Mouse (Mus musculus) neural tube, embryonic 13.5 days (tissue): ENCODE results near the gene Fam122c. TPM values are rescaled to one million over a fixed set of nuclear protein-coding genes. Genes with fewer than 3 reads are reported as not detected.

Source experiments
- polyA plus RNA-seq: library from polyadenylated mRNA; unstranded; fragments of >200 nt; fragmentation: Nextera tagmentation; extraction: Ambion mirVana; gene quantifications from 2 replicates; pipeline ENCODE4 v1.2.1, GENCODE M21; 2015

The Fam122c gene
- polyA plus RNA-seq, 1 experiment from 2014 or later = not detected

Other genes starting within 250 kb of the Fam122c start
- gene Plac1, start 33.3 kb upstream of the Fam122c start, polyA plus RNA-seq = 0.75 and 1.3 TPM in 2 replicates
- 5.1 and 5.7 TPM in 2 replicates for gene Fam122b, start 3.6 kb upstream of the Fam122c start, polyA plus RNA-seq
- 65.2 and 69.5 TPM in 2 replicates for gene Mospd1, start 97.1 kb downstream of the Fam122c start, polyA plus RNA-seq
- gene Etd, start 161.5 kb downstream of the Fam122c start, polyA plus RNA-seq = not detected in 2 replicates